Mouse (Mus musculus) gastrocnemius, adult 8-10 months (tissue): ENCODE results near the gene Hist1h3c. TPM values are rescaled to one million over a fixed set of nuclear protein-coding genes. Genes with fewer than 3 reads are reported as not detected.
A peak's percentile ranks its signal among the peaks of the same experiment; 100 is the strongest.
"Not testable (repeated sequence)": the region's sequence is repeated elsewhere in the genome, so short reads cannot be mapped to it uniquely, and the experiment has no call there.

Source experiments
- DNase-seq, 2 experiments: peaks; one replicate each; pipeline ENCODE4 v3.0.0; 2022; ENCODE audit warnings: low spot score in 2 of 2
- total RNA-seq, 4 experiments: library from RNA; stranded (reverse); gene quantifications; 2 replicates each; pipeline ENCODE4 v1.2.4; 2022

The Hist1h3c gene
- total RNA-seq, result not detected

- DNase-seq, result peak; percentile 53 to 59
These were observed at the start of gene Hist1h3c for GRCm38 (mm10) chr13:23745381-23746161. TSS of gene Hist1h3c (minus strand) at chr13:23745602.

- no peak for DNase-seq
These were observed 47.1 kb upstream of the Hist1h3c start for GRCm38 (mm10) chr13:23792520-23792919.

DNA sequence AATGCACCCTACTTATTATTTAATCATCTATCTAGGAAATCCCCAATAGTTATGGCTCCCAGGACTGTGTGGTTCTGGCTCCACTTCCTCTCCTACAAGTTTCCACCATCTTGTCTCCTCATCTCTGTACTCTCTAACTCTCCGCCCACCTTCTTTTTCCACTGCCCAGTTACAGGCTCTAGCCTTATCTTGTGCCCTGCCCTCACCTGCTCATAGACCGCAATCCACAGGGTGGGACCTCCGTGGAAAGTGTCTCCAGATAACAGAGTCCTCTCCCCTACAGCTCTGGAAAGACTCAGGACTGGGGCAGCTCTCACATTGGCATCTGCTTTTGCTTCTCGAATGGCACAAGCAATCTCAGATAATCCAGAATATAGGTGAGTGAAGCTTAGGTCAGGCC lies 33.6 kb upstream of the Hist1h3c start:
- no peak for DNase-seq

- DNase-seq, result no peak
These were observed 32.9 kb upstream of the Hist1h3c start for GRCm38 (mm10) chr13:23778339-23778738.

GRCm38 (mm10) chr13:23772561-23773313 lies 27.3 kb upstream of the Hist1h3c start:
- DNase-seq, result no peak

- DNase-seq, result not testable (repeated sequence)
These were observed 24.2 kb upstream of the Hist1h3c start, which contains the start of gene Trim38 for GRCm38 (mm10) chr13:23769613-23770012. TSS of gene Trim38 (plus strand) at chr13:23769913.

DNA sequence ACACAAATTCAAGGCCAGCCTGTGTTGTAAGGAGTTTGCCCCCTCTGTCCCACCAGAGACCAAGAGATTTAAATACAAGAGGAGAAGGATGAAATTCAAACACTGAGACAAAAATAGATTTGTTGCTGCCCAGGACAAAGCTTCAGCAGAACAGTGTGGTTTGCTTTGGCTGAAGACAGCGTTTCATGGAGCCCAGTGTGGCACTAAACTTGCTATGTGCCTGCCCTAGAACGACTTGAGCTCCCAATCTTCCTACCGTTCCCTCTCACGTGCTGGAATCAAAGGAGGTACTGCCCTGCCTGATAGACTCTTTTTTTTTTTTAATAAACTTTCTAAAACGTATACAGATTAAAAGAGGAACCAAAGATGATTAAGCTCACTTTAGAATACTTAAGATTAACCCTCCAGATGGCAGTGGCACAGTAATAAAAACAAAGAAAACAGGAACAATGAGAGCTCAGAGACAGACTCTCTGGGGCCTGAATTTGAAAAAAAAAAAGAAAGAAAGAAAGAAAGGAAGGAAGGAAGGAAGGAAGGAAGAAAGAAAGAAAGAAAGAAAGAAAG lies 23.5 kb upstream of the Hist1h3c start:
- no peak for DNase-seq

DNA sequence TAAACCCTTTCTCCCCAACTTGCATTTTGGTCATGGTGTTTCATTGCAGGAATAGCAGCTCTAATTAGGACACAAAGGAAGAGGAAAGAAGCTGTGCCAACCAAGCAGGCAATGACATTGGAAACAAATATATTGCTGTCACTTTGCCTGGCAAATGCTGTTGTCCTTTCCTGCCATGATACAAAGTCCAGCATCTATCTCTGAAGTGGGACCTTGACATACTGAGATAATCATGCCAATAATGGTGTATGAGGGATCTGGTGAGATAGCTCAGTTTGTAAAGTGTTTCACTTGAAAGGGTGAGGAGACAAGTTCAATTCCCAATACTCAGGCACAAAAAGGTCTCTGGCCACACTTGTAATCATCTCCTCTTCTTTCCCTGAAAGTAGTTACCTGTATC lies 21.4 kb upstream of the Hist1h3c start:
- no peak for DNase-seq

DNA sequence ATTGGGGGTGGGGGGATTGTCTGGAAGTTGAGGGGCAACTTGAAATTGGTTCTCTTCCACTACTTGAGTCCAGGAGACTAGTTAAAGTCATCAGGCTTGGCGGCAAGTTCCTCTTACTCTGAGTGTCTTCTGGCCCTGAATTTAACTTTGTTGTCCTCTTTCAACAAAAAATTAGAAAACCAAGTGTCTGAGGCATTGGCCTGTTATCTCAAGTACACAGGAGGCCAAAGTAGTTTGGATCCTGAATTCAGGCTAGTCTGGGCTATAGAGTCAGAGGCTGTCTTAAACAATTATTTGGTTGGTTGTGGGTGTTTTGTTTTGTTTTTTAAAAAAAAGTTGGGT lies 19.7 kb upstream of the Hist1h3c start:
- no peak for DNase-seq

DNA sequence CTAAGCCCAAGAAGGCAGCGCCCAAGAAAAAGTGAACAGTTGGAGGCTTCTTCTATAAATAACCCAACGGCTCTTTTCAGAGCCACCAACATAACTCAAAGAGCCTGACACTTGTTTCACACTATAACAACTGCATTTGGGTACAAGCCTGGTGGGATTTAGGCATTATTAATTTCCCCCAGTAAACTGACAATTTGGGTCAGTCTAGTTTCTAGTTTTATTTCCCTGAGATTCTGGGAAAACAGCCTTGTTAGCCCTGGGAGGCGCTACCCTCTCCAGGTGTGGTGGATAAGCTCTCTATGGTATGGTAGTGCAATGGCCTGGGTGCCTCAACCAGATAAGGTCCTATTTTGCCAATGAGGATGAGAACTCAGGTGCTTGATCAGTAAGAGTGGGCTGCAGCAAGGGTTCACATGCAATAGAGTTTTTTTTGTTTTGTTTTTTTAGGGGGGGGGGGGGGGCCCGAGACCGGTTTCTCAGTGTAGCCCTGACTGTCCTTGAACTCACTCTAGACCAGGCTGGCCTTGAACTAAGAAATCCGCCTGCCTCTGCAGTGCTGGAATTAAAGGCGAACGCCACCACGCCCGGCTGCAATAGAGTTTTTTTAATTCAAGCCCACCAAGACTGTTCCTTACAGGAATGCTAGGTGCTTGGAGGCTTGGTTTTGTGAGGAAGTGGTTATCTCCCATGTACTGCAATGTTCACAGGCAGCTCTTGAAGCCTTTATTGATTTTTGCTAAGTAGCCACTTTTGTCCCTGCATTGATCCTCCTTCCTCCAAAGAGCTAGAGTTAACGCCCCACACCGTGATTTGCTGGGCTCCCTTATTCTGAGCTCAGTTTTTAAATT lies 19.1 kb upstream of the Hist1h3c start:
- DNase-seq, result no peak

DNA sequence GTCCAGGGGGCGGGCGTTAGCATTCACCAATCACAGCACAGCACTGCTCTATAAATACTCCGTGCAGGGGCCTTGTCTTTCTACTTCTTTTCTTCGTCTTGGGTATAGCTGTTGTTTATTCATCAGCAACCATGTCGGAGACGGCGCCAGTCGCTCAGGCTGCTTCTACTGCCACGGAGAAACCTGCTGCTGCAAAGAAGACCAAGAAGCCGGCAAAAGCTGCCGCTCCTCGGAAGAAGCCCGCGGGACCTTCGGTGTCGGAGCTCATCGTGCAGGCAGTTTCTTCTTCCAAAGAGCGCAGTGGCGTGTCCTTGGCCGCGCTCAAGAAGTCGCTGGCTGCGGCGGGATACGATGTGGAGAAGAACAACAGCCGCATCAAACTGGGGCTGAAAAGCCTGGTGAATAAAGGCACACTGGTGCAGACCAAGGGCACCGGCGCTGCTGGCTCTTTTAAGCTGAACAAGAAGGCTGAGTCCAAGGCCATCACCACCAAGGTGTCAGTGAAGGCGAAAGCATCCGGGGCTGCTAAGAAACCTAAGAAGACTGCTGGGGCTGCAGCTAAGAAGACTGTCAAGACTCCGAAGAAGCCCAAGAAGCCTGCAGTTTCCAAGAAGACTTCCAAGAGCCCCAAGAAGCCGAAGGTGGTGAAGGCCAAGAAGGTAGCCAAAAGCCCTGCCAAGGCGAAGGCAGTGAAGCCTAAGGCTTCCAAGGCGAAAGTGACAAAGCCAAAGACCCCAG lies 18.4 kb upstream of the Hist1h3c start, which contains the start of gene Hist1h1a:
Gene Hist1h1a, plus strand, starts transcription at position 81 of the 738 bp plus-strand sequence.
- DNase-seq, result peak; percentile 40 to 51

DNA sequence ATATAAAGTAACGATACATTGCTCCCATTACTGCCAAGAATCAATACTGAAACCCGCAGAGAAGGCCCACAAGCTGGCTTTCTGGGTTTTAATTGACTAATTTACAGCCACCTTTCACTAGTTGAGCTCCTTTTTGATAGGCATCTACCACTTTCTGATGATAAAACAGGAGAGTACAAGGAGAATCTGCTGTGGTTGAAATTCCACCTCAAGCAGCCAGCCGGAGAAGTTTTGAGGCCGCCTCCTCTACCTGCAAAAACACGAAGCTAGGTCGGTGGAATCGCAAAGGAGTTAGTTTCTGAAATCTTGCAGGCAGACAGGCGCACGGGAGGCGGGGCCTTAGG lies 17.8 kb upstream of the Hist1h3c start:
- no peak for DNase-seq

DNA sequence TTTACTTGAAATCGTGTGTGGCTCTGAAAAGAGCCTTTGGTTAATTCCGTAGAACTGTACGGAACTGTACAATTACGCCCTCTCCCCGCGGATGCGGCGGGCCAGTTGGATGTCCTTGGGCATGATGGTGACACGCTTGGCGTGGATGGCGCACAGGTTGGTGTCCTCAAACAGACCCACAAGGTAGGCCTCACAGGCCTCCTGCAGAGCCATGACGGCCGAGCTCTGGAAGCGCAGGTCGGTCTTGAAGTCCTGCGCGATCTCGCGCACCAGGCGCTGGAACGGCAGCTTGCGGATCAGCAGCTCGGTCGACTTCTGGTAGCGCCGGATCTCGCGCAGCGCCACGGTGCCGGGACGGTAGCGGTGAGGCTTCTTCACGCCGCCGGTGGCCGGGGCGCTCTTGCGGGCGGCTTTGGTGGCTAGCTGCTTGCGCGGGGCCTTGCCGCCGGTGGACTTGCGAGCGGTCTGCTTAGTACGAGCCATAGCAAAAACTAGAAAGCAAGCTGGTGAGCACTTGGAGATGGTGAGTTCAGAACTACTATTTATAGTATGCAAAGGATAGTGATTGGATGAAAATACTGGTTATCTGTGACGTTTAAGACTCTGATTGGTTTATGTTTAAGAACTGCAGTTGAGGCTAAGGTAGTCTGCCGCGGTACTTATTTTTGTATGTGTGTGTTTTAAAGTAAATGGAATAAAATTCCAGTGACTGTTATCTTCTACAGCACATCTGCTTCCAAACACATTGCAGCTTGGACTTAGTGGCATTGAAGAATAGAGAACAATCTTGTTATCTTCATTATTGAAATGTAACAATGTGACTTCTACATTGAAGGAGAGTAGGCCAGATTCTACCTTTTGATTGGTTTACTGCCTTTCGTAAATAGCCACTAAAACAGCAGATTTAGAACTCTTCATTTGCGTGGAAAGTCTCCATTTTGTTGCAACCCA lies 16.7 kb upstream of the Hist1h3c start, which contains the start of gene Hist1h3a:
Gene Hist1h3a, minus strand, starts transcription at position 516 of the 951 bp plus-strand sequence.
- not testable (repeated sequence) for DNase-seq

GRCm38 (mm10) chr13:23760972-23761864 lies 15.8 kb upstream of the Hist1h3c start, which contains the start of gene Hist1h4a:
TSS of gene Hist1h4a (minus strand) at chr13:23761230.
- DNase-seq, result peak; percentile 82 to 87

DNA sequence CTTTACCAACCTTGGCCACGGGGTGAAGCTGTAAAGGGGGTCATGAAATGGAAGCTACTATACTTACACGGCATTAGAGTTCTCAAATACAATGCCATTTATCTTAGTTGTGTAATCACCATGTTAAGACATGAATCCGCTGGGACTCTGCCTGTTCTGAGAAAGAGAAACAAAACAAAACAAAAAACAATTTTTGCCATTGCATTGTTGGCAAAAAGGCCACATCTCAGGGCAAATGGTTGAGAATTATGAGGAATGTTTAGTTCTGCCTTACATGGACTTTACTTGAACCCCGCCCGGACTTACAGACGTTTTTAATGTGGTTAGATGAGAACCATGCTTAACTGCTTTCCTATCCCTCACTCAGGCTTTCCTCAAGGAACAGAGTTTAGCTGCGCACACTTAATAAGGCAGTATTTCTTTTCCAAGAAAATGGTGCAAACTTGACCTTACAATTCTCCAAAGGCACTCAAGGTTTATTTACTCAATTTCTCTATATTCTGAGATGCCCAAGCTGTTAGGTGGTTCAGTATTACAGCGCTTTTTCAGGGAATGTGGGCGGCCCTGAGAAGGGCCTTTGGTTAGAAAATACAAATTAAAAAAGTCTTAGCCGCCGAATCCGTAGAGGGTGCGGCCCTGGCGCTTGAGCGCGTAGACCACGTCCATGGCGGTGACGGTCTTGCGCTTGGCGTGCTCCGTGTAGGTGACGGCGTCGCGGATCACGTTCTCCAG lies 15.0 kb upstream of the Hist1h3c start:
- DNase-seq, result no peak

DNA sequence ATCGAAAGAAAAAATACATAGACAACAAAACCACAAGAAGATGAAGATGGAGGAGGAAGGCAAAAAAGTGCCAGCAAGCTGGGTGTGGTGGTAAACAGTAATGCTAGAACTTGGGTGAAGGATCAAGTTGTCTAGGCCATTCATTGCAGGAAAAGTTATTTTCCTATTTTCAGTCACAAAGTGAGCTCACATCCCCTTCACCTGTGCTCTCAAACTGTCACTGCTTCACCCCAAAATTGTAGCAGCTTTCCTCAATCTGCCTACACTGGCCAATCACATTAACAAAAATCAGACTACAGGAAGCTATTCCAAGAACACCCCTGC lies 14.5 kb upstream of the Hist1h3c start:
- DNase-seq, result no peak

DNA sequence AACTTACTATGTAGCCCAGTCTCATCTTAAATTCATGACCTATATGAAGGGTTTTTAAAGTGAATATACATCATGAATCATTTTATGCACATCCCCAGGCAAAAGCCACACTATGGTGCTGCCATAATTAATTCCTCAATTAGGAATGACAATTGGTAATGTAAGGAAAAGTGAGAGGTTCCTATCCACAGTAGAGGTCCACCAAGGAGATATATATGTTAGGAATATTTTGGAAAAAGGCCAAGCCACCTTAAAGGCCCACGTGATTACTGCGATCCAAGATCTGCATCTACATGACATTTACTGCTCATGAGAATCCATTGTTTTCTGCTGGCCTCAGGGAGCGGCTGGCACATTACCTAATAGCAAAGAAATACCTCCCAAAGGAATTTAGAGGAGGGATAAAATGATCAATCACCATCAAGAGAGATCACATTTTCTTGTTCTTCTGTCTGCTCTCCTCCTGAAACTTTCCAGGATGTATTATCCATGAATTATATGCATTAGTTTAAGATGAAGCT lies 13.9 kb upstream of the Hist1h3c start:
- no peak for DNase-seq

DNA sequence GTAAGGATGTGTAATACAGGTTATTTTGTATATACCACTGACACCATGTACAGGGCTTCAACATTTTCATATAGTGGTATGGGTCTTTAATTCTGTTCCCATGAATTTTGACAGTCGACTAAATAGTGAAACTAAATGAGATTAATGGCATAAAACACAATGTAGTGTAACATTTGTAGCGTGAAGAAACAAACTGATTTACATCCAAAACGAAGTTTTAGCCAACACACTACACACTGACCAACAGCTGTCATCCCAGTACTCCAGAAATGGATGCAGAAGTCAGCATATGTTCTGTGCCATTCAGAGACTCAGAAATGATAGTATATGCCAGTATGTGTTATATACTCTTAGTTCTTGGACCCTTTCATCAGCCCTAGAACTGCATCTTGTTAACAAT lies 12.5 kb upstream of the Hist1h3c start:
- DNase-seq, result no peak
